Mouse (Mus musculus) stomach, embryonic 15.5 days (tissue): ENCODE results near the gene 3100002H09Rik. TPM values are rescaled to one million over a fixed set of nuclear protein-coding genes. Genes with fewer than 3 reads are reported as not detected.

Experiments
- ATAC-seq: fragments of 200-750 bp; cut with Nextera tagmentation; 2 replicates; pipeline ENCODE4 v1.8.0; 2017; ENCODE audit warnings: low read depth, moderate number of reproducible peaks, moderate TSS enrichment; ENCODE audit not compliant: insufficient read depth, low FRiP score
- H3K27ac ChIP-seq: fragments of 300-500 bp; sonication (generic); 2 replicates; pipeline ENCODE4 v1.5.1; 2015; ENCODE audit warnings: mild to moderate bottlenecking, inconsistent platforms
- H3K27me3 ChIP-seq: fragments of 300-500 bp; sonication (generic); replicated peaks from 2 replicates; pipeline ENCODE4 v1.6.1; 2015; ENCODE audit warnings: inconsistent platforms
- H3K36me3 ChIP-seq: fragments of 300-500 bp; sonication (generic); 2 replicates; pipeline ENCODE4 v1.6.1; 2015; ENCODE audit warnings: inconsistent platforms
- H3K4me1 ChIP-seq: fragments of 300-500 bp; sonication (generic); 2 replicates; pipeline ENCODE4 v1.6.1; 2015; ENCODE audit warnings: inconsistent platforms
- H3K4me2 ChIP-seq: fragments of 300-500 bp; sonication (generic); 2 replicates; pipeline ENCODE4 v1.6.1; 2015; ENCODE audit warnings: mild to moderate bottlenecking, inconsistent platforms
- H3K4me3 ChIP-seq: fragments of 300-500 bp; sonication (generic); replicated peaks from 2 replicates; pipeline ENCODE4 v1.5.1; 2015; ENCODE audit warnings: inconsistent platforms
- H3K9ac ChIP-seq: fragments of 300-500 bp; sonication (generic); 2 replicates; pipeline ENCODE4 v1.6.1; 2015; ENCODE audit warnings: inconsistent platforms
- H3K9me3 ChIP-seq: fragments of 300-500 bp; sonication (generic); 2 replicates; pipeline ENCODE4 v1.6.1; 2016; ENCODE audit warnings: inconsistent platforms
- WGBS: fragments of 180-500 bp; shearing (Covaris S2); methylation state at CpG from one replicate; pipeline ENCODE4 v1.1.7; 2015; 5-methylcytosine and 5-hydroxymethylcytosine counted together
- polyA plus RNA-seq: library from polyadenylated mRNA; unstranded; fragments of >200 nt; fragmentation: Nextera tagmentation; extraction: Ambion mirVana; gene quantifications from 2 replicates; pipeline ENCODE4 v1.2.1, GENCODE M21; 2015

3100002H09Rik gene
- polyA plus RNA-seq, 1 experiment from 2014 or later = not detected

DNA sequence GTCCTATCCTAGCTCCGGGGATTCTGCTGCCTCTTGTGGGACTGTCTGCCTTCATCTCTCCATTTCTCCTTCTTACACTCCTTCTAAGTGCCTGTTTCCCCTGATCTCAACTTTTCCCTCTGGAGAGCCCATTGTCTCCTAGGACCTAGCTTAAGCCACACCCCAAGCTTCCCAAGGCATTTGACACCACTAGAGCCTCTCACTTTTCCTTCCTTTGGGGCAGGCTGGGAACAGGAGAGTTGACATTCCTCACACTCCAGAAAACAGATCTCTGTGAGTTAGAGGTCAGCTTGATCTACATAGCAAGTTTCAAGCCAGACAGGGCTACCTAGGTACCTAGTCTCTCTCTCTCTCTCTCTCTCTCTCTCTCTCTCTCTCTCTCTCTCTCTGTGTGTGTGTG lies 3.6 kb upstream of the 3100002H09Rik start:
- H3K9ac ChIP-seq = no peak overlapping the region
- H3K4me2 ChIP-seq = no peak overlapping the region
- H3K36me3 ChIP-seq = no peaks in the 10 kb centered on the region
- WGBS = 0% methylated on average over 1 of the region's 1 CpGs
- no peak for ATAC-seq
- no peaks in the 10 kb centered on the region for H3K9me3 ChIP-seq
- no peak overlapping the region for H3K27ac ChIP-seq
- H3K4me1 ChIP-seq = 0 out of 2 replicates have a peak, but pooled peaks cover 5% of the 10 kb centered on the region
- peaks cover 4% of the 10 kb centered on the region; the same call in 1 of the 2 replicates for H3K27me3 ChIP-seq
- no peak overlapping the region for H3K4me3 ChIP-seq

- ATAC-seq = no peak
- H3K9me3 ChIP-seq = no peaks in the 10 kb centered on the region
- H3K27me3 ChIP-seq = 0 out of 2 replicates have a peak, but pooled peaks cover 4% of the 10 kb centered on the region
- WGBS = 65% methylated on average over 4 of the region's 4 CpGs
- H3K27ac ChIP-seq = no peak overlapping the region
- no peak overlapping the region for H3K4me3 ChIP-seq
- H3K4me2 ChIP-seq = no peak overlapping the region
- no peak overlapping the region for H3K9ac ChIP-seq
- H3K36me3 ChIP-seq = no peaks in the 10 kb centered on the region
- no peaks in the 10 kb centered on the region for H3K4me1 ChIP-seq
Observed at GRCm38 (mm10) chr4:124611768-124612167, 1.2 kb upstream of the 3100002H09Rik start.

GRCm38 (mm10) chr4:124610066-124610465 lies 537 bp downstream of the 3100002H09Rik start:
- no peak for ATAC-seq
- H3K4me3 ChIP-seq = no peak overlapping the region
- WGBS = 65% methylated on average over 2 of the region's 2 CpGs
- H3K36me3 ChIP-seq = no peaks in the 10 kb centered on the region
- H3K27me3 ChIP-seq = peaks cover 9% of the 10 kb centered on the region; the same call in 1 of the 2 replicates
- no peak overlapping the region for H3K9ac ChIP-seq
- H3K9me3 ChIP-seq = no peaks in the 10 kb centered on the region
- H3K4me1 ChIP-seq = no peaks in the 10 kb centered on the region
- H3K27ac ChIP-seq = no peak overlapping the region
- no peak overlapping the region for H3K4me2 ChIP-seq

DNA sequence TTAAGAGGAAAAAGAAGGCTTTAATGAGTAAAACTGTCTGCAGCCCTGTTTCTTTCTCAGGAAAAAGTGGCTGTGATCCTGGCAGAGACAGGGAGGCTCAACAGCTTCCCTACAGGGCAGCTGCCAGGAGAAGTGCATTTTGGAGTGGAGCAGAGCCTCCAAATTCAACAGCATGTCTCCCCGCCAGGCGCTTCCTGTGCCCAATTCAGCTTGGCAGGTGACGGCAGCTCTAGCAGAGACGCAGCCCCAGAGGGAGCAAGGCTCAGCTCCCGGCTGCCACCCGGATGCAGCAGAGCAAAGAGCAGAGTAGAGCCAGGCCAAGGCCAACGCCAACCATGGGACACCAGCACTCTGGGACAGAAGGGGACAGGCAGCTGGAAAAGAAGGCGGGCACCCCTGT lies 3.4 kb downstream of the 3100002H09Rik start:
- no peak overlapping the region for H3K9ac ChIP-seq
- H3K4me2 ChIP-seq = no peak overlapping the region
- H3K36me3 ChIP-seq = no peaks in the 10 kb centered on the region
- H3K4me1 ChIP-seq = no peaks in the 10 kb centered on the region
- H3K4me3 ChIP-seq = no peak overlapping the region
- H3K9me3 ChIP-seq = no peaks in the 10 kb centered on the region
- peaks cover 16% of the 10 kb centered on the region for H3K27me3 ChIP-seq
- no peak overlapping the region for H3K27ac ChIP-seq
- WGBS = 58% methylated on average over 8 of the region's 8 CpGs
- ATAC-seq = no peak

DNA sequence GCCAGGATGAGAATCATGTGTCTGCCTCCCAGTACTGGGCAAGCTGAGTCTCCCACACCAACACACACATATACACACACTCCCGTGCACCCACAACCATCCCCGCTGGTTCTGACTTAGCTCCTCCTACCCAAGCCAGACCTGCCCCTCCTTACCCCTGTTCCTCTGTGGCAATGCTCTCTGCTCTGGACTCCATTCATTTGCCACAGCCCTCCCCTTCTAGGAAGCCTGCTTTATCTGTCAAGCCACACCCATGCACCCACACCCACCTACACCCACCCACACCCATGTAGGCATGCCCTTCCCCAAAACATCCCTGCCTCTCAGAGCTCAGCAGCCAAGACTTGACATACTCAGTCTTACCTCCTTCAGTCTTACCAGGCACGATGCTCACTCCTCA lies 4.4 kb downstream of the 3100002H09Rik start:
- WGBS = 78% methylated on average over 3 of the region's 3 CpGs
- ATAC-seq = peak; percentile 95
- Histone ChIP-seq H3K4me2 (no peak overlapping the region), H3K4me3 (no peak overlapping the region), H3K27ac (no peak overlapping the region), H3K27me3 (peaks cover 16% of the 10 kb centered on the region), H3K9me3 (no peaks in the 10 kb centered on the region), H3K9ac (no peak overlapping the region), H3K36me3 (no peaks in the 10 kb centered on the region), H3K4me1 (no peaks in the 10 kb centered on the region)

DNA sequence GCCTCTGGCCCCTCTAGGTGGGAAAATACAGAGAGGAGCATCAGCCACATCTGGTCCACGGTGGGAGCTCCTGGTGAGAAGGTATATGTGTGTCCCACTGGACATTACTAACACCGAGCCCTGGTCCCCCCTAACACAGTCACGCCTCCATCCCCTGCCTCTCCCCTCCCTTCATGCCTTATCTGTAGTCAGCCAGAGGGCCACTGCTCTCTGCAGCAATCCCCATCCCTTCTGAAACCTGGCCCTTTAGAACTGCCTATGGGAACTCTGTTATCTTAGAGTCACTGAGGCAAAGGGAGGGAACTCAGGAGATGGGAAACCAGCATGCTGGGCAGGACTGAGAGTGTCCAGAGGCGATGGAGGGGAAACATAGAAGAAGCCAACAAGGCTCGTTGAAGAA lies 5.3 kb downstream of the 3100002H09Rik start:
- no peak overlapping the region for H3K27ac ChIP-seq
- no peaks in the 10 kb centered on the region for H3K36me3 ChIP-seq
- no peaks in the 10 kb centered on the region for H3K4me1 ChIP-seq
- no peak overlapping the region for H3K9ac ChIP-seq
- 64% methylated on average over 5 of the region's 5 CpGs for WGBS
- ATAC-seq = peak; percentile 77
- H3K9me3 ChIP-seq = no peaks in the 10 kb centered on the region
- H3K4me2 ChIP-seq = no peak overlapping the region
- peaks cover 16% of the 10 kb centered on the region for H3K27me3 ChIP-seq
- no peak overlapping the region for H3K4me3 ChIP-seq

GRCm38 (mm10) chr4:124603712-124604111 lies 6.9 kb downstream of the 3100002H09Rik start:
- Histone ChIP-seq H3K9me3 (no peaks in the 10 kb centered on the region), H3K9ac (no peak overlapping the region), H3K36me3 (no peaks in the 10 kb centered on the region), H3K4me1 (no peaks in the 10 kb centered on the region), H3K27ac (no peak overlapping the region), H3K4me3 (no peak overlapping the region), H3K27me3 (peaks cover 16% of the 10 kb centered on the region), H3K4me2 (no peak overlapping the region)
- no peak for ATAC-seq
- 23% methylated on average over 9 of the region's 9 CpGs for WGBS

DNA sequence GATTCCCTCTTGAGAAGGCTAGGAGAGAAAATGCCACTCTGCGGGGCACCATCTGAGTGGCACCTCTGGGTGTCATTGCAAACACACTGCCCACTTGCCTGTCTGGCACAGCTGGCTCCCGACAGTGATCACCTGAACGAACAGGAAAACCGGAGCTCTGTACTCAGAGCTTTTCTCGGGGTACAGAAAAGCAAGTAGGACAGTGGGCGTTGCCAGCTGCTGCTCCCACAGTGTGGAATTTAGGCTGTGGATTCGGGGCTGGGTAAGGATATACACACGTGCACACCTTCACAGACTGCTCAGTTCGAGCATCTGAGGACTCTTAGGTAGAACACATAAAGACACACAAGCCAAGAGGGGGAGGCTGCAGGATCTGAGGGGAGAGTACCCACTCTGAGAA lies 14.7 kb downstream of the 3100002H09Rik start:
- H3K4me2 ChIP-seq = no peak overlapping the region
- no peak overlapping the region for H3K27ac ChIP-seq
- no peak overlapping the region for H3K4me3 ChIP-seq
- no peaks in the 10 kb centered on the region for H3K36me3 ChIP-seq
- H3K4me1 ChIP-seq = no peaks in the 10 kb centered on the region
- WGBS = 65% methylated on average over 9 of the region's 9 CpGs
- no peaks in the 10 kb centered on the region for H3K9me3 ChIP-seq
- H3K27me3 ChIP-seq = 0 out of 2 replicates have a peak, but pooled peaks cover 4% of the 10 kb centered on the region
- H3K9ac ChIP-seq = no peak overlapping the region
- no peak for ATAC-seq

- Histone ChIP-seq H3K27ac (no peak overlapping the region), H3K27me3 (0 out of 2 replicates have a peak, but pooled peaks cover 4% of the 10 kb centered on the region), H3K9me3 (no peaks in the 10 kb centered on the region), H3K36me3 (no peaks in the 10 kb centered on the region), H3K4me2 (no peak overlapping the region), H3K9ac (no peak overlapping the region), H3K4me1 (no peaks in the 10 kb centered on the region), H3K4me3 (no peak overlapping the region)
- WGBS = 32% methylated on average over 13 of the region's 13 CpGs
- no peak for ATAC-seq
Observed at GRCm38 (mm10) chr4:124594933-124595332, 15.7 kb downstream of the 3100002H09Rik start.

- Histone ChIP-seq H3K4me3 (no peak overlapping the region), H3K27me3 (0 out of 2 replicates have a peak, but pooled peaks cover 4% of the 10 kb centered on the region), H3K9ac (no peak overlapping the region), H3K27ac (no peak overlapping the region), H3K36me3 (no peaks in the 10 kb centered on the region), H3K4me1 (no peaks in the 10 kb centered on the region), H3K4me2 (no peak overlapping the region), H3K9me3 (no peaks in the 10 kb centered on the region)
- 47% methylated on average over 9 of the region's 9 CpGs for WGBS
- ATAC-seq = no peak
Observed at GRCm38 (mm10) chr4:124593691-124594090, 16.9 kb downstream of the 3100002H09Rik start.

GRCm38 (mm10) chr4:124593210-124593609 lies 17.4 kb downstream of the 3100002H09Rik start:
- no peak for ATAC-seq
- Histone ChIP-seq H3K36me3 (no peaks in the 10 kb centered on the region), H3K27ac (no peak overlapping the region), H3K27me3 (0 out of 2 replicates have a peak, but pooled peaks cover 4% of the 10 kb centered on the region), H3K4me3 (no peak overlapping the region), H3K4me2 (no peak overlapping the region), H3K9ac (no peak overlapping the region), H3K4me1 (no peaks in the 10 kb centered on the region), H3K9me3 (no peaks in the 10 kb centered on the region)

- WGBS = 88% methylated on average over 5 of the region's 5 CpGs
- no peaks in the 10 kb centered on the region for H3K4me1 ChIP-seq
- H3K27me3 ChIP-seq = 0 out of 2 replicates have a peak, but pooled peaks cover 4% of the 10 kb centered on the region
- H3K27ac ChIP-seq = no peak overlapping the region
- no peak overlapping the region for H3K4me2 ChIP-seq
- no peak overlapping the region for H3K4me3 ChIP-seq
- H3K9me3 ChIP-seq = no peaks in the 10 kb centered on the region
- ATAC-seq = no peak
- H3K36me3 ChIP-seq = no peaks in the 10 kb centered on the region
- H3K9ac ChIP-seq = no peak overlapping the region
Observed at GRCm38 (mm10) chr4:124592241-124592640, 18.4 kb downstream of the 3100002H09Rik start.

GRCm38 (mm10) chr4:124580695-124581094 lies 29.9 kb downstream of the 3100002H09Rik start:
- H3K27me3 ChIP-seq = peaks cover 10% of the 10 kb centered on the region
- 71% methylated on average over 7 of the region's 7 CpGs for WGBS

More at GRCm38 (mm10) chr4:124580695-124581094, 29.9 kb downstream of the 3100002H09Rik start:
- no peaks in the 10 kb centered on the region for H3K9me3 ChIP-seq
- H3K4me2 ChIP-seq = no peak overlapping the region
- no peak overlapping the region for H3K27ac ChIP-seq
- no peaks in the 10 kb centered on the region for H3K36me3 ChIP-seq
- no peaks in the 10 kb centered on the region for H3K4me1 ChIP-seq
- no peak overlapping the region for H3K9ac ChIP-seq
- H3K4me3 ChIP-seq = no peak overlapping the region
- ATAC-seq = no peak
